Mouse (Mus musculus) adrenal gland, adult 18-20 months (tissue): ENCODE results near the gene Sgms1. TPM values are rescaled to one million over a fixed set of nuclear protein-coding genes. Genes with fewer than 3 reads are reported as not detected.
A peak's percentile ranks its signal among the peaks of the same experiment; 100 is the strongest.
"Not testable (repeated sequence)": the region's sequence is repeated elsewhere in the genome, so short reads cannot be mapped to it uniquely, and the experiment has no call there.

ENCODE experiments used
- DNase-seq, 2 experiments: peaks; one replicate each; pipeline ENCODE4 v3.0.0; 2021 to 2022; ENCODE audit warnings: low spot score in 2 of 2
- total RNA-seq, 2 experiments: library from RNA; stranded (reverse); gene quantifications; 1 replicate in 1 of 2; 2 replicates in 1 of 2; pipeline ENCODE4 v1.2.3; 2021

Sgms1 gene
- total RNA-seq, 2 experiments from 2014 or later: 65.1 to 85.4 TPM

GRCm38 (mm10) chr19:32107771-32108306, 281.7 kb downstream of the Sgms1 start, which contains the start of gene Asah2:
Asah2 (minus strand) TSS chr19:32108211.
- peak; percentile 67 to 74 for DNase-seq

- no peak for DNase-seq
Observed at GRCm38 (mm10) chr19:32106750-32107149, 282.8 kb downstream of the Sgms1 start.

- DNase-seq: no peak
Observed at GRCm38 (mm10) chr19:32104217-32104616, 285.3 kb downstream of the Sgms1 start.

- DNase-seq: no peak
Observed at GRCm38 (mm10) chr19:32102976-32103300, 286.6 kb downstream of the Sgms1 start.

- DNase-seq: no peak
Observed at GRCm38 (mm10) chr19:32102294-32102975, 287.1 kb downstream of the Sgms1 start.

- DNase-seq: no peak
Observed at GRCm38 (mm10) chr19:32098582-32098981, 290.9 kb downstream of the Sgms1 start.

GRCm38 (mm10) chr19:32092358-32092757, 297.2 kb downstream of the Sgms1 start:
- no peak for DNase-seq

- DNase-seq: no peak
Observed at GRCm38 (mm10) chr19:32090804-32091203, 298.7 kb downstream of the Sgms1 start.

GRCm38 (mm10) chr19:32088570-32088969, 300.9 kb downstream of the Sgms1 start:
- DNase-seq: no peak

- no peak for DNase-seq
Observed at GRCm38 (mm10) chr19:32087736-32088470, 301.6 kb downstream of the Sgms1 start.

- DNase-seq: not testable (repeated sequence)
Observed at GRCm38 (mm10) chr19:32084813-32085212, 304.7 kb downstream of the Sgms1 start.

Other genes starting within 250 kb of the Sgms1 start
- gene Rpl9-ps6, start 76.9 kb upstream of the Sgms1 start, total RNA-seq: 10 to 100 TPM; 57.3 to 98.9 TPM
- gene Minpp1, start 96.1 kb upstream of the Sgms1 start, total RNA-seq: 10 to 100 TPM; 27.9 to 38.8 TPM
- gene Papss2, start 206.1 kb upstream of the Sgms1 start, total RNA-seq: 10 to 100 TPM; 13.1 to 15.5 TPM